Mouse (Mus musculus) retina, postnatal 7 days (tissue): Measurements from ENCODE around the gene Triml1.

Source experiments
- DNase-seq: peaks from one replicate; pipeline ENCODE4 v3.0.0-alpha.2; 2012; ENCODE audit warnings: low read depth, low spot score

Gene Triml1

DNA sequence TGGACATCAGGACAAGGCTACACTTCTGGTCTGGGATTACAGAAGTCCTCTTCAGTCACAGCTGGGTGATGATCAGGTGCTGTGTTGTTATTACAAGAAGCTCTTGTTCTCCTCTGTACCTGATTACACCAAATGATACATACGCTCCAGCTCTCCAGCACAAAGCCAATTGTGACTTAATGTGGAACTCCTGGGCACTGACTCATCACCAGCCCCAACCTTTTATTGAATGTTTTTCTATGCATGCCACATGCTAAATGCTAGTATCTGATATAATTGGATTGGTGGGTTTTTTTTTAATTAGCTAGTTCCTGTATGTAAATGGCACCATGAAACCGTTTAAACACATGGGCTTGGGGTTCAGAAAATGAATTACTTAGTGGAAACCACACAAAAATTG lies at the start of gene Triml1:
Triml1 (minus strand) TSS at position 101 of the 400 bp plus-strand sequence.
- DNase-seq: no peak

DNA sequence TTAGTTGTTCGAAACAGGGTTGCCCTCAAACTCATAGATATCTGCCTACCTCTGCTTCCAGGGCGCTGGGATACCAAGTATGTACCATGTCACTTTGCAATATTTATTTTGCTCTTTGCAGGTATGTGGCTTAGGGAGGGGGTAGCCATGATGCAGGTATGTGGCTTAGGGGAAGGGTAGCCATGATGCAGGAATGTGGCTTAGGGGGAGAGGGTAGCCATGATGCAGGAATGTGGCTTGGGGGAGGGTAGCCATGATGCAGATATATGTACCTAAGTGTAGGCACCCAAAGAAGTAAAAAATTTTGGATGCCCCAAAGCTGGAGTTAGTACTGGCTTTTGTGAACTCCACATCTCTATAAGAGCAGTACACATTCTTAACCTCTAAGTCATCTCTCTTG lies 41.0 kb upstream of the Triml1 start:
- no peak for DNase-seq

DNA sequence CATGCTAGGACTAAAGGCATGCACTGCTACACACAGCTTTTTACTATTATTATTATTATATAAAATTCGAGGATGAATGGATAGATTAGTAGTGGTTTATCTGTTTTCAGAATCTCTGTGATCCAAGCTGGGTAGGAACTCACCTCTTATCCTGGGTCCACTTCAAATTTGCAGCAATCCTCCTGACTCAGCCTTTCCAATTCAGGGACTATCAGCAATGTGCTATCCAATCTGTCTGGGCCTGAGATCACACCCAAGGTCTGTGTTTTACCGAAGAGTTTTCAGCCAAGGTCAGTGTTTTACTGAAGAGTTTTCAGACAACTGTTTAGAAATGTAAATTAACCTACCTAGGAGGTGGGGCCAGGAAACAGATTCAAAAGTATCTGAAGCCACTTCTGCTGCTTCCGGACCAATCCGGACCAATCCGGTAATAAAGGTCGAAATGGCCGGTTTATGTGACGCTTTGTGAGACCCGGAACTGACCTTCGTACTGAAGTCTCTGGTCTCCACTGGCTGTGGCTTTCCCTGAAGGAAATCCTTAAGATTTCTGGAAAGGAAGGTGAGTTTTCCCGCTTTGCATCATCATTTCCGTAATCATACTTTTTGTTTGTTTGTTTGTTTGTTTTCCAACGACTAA lies 38.9 kb upstream of the Triml1 start, which contains the start of gene Triml2:
Triml2 (plus strand) TSS at position 488 of the 637 bp plus-strand sequence.
- no peak for DNase-seq

DNA sequence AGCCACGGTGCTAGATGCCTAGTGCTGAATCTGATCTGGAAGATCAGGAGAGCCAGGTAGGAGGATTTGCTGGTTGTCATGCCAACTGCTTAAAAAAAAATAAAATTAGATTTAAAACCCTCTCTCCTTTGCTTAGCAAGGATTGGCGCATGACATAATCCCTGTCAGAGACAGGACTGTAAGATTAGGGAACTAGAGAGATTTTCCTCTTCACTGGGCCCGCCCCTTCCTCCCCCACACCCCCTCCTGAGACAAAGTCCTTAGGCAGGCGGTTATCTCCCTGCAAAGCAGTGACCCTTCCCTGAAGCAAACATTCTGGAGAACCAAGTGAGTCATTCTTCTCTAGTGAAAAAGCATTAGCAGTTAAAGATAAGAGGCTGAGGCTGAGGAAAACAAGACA lies 37.9 kb upstream of the Triml1 start:
- DNase-seq: peak; percentile 5

- no peak for DNase-seq
Measured at GRCm38 (mm10) chr8:43178263-43178662, 37.0 kb upstream of the Triml1 start.

DNA sequence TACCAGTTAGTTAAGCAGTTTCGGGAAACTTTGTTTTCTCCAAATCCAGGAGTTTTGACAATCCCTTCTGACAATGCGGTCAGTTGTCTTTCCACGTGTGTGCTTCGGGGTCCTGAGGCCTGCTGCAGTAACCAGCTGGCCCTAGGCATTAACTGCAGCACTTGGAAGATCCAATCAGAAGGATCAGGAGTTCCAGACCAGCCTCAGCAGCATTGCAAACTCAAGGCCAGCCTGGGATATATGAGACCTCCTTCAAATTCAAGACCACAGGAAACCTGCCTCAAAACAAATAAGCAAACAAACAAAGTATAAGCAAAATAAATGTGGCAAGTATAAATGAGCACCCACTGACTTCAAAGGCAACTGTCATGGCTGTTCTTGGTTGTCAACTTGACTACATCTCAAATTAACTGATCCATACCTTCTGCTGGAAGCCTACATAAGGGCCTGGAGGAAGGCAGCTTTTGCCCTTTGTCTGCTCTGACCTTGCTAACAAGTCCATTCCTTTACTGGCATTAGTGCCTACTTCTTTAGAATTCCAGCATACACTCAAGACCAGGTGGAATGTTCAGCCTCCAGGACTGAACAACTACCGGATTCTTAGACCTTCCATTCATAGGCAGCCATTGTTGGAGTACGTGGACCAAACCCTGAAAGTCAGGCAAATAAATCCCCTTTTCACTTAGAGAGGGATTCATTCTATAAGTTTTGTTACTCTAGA lies 35.6 kb upstream of the Triml1 start:
- DNase-seq: no peak

- no peak for DNase-seq
Measured at GRCm38 (mm10) chr8:43169249-43169755, 28.0 kb upstream of the Triml1 start.

- DNase-seq: no peak
Measured at GRCm38 (mm10) chr8:43168083-43168482, 26.8 kb upstream of the Triml1 start.

- DNase-seq: no peak
Measured at GRCm38 (mm10) chr8:43164453-43164852, 23.2 kb upstream of the Triml1 start.

- DNase-seq: no peak
Measured at GRCm38 (mm10) chr8:43163255-43163654, 22.0 kb upstream of the Triml1 start.

DNA sequence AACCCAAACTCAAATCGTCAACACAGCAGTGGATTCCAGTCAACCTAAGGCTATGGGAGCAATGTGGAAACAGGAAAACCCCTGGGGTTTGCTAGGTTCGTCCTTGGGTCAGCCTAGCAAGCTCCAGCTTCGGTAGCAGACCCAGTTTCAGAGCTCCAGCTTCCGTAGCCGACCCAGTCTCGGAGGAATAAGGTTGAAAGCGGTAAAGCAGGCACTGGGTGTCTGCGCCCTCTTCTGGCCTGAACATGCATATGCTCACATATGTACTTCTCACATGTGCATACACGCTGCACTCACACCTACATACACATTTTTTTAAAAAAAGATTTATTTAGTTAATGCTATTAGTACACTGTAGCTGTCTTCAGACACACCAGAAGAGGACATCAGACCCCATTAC lies 8.0 kb upstream of the Triml1 start:
- no peak for DNase-seq

DNA sequence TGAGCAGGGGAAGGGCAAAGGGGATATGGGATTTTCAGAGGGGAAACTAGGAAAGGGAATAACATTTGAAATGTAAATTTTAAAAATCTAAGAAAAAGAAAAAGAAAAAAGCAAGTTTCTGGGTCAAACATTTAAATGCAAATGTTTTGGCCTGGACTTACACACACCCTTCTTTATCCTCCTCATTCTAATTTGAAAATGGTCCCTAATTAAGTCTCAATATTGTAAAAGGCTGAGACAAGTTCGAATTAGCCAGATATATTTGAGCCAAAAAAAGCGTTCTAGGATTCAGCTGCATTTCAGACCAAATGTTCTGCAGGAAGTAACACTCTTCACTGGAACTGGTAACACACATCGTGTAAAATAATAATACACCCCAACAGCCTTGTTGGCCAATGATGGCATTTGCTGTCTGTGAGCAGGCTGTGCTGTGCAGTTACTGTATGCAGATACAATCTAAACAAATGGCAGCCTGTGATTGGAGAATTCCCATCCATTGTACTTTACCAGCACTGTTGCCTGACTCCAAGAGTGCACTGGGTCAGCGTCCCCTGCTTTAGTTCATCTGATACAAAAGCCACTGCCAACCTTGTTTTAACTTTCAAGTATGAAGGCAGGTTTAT lies 30.0 kb downstream of the Triml1 start:
- DNase-seq: no peak
